Mouse (Mus musculus): ENCODE measurements around the gene Hoxc9.

The Hoxc9 gene

DNA sequence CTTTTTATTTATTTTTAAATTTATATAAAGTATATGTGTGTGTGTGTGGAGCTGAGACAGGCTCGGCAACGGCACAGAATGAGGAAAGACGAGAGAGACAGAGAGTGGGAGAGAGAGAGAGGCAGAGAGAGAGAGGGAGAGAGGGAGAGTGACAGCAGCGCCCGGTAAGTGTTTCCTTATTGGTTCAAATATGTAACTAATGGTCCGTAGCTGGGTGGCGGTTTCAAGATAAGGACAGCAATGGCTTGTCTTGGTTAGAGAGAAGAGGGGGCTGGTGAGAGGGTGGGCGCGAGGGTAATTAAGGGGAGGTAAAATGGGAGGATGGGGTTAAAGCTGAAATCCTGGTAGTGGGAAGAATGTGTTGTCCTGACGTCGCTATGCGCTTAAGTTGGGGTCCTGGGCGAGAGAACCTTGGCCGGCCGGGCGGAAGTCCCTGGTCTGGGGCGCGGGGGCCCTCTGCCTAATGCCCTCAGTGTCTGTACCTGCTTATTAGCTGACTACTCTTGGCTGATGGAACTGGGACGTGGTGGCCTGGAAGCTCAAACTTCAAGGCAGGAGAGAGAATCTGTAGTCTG lies 22.5 kb downstream of the Hoxc9 start:
- no peak for TF ChIP-seq GATA4 (IDR thresholded peaks at IDR 0.05; ENCODE audit: insufficient replicate concordance, low read length)

DNA sequence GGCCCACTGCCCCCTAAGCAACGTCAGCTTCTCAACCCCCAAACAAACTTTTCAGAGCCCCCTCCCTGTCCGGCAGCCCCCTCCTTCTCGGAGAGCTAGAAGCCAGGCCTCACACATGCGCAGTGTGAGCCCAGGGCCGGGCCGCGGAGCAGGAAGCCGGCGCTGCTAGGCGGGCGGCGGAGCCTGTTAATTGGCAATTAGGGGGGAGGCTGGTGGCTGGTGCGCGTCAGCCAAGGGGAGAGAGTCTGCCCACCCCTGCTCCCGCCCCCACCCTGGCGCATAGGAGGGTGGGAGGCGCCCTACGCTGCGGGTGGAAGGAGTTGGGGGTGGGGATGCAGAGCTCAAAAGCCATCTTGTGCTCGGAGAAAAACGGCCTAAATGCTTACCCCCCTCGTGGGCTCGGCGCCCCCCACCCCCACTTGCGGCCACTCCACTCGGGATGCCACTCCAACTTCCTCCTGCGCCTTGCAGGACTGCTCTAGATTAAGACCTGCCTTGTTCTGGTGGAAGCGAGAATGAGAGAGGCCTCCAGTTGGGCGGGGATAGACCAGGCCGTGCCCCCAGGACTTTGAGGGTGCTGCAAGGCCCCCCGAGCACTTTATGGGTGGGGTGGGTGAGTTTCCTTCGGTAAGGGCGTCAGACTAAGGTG lies 23.1 kb downstream of the Hoxc9 start:
- no peak for TF ChIP-seq GATA4 (IDR thresholded peaks at IDR 0.05; ENCODE audit: insufficient replicate concordance, low read length)

DNA sequence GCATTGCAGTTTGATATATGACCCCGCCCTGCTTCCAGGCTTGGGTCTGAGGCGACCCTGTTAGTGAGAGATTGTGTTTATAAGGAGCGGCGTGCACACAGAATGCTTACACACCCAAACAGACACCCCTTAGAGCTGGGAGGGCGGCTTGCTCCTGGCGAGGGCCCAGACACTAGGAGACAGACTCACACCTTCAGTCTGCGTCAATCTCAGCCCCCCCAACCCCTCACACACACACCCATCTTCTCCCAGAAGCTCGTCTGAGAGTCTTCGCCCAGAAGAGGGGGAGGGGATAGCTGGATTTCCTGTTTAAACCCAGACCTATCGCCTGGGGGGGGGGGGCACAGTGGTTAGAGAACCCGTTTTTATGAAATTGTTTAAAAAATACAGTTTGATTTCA lies 23.7 kb downstream of the Hoxc9 start:
- TF ChIP-seq GATA4 (IDR thresholded peaks at IDR 0.05; ENCODE audit: insufficient replicate concordance, low read length): no peak

DNA sequence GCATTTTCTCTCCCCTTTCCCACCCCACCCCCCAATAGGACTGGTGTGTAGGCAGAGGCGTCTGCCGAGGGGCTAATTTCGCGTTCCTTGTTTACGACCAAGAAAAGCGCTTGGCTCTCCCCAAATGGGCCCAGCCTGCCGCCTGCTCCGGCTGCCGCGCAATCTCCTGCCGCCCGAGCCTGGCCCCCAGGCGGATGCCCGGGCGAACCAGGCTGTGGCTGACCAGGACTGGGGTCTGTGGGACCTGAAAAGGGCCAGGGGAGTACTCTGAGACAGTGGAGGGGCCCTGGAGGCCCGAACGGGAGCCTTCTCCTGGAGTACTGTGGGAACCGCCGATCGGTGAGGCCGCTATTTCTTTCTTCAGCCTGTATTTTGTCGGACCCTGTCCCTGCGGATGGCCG lies 24.3 kb downstream of the Hoxc9 start:
- TF ChIP-seq GATA4 (IDR thresholded peaks at IDR 0.05; ENCODE audit: insufficient replicate concordance, low read length): no peak

DNA sequence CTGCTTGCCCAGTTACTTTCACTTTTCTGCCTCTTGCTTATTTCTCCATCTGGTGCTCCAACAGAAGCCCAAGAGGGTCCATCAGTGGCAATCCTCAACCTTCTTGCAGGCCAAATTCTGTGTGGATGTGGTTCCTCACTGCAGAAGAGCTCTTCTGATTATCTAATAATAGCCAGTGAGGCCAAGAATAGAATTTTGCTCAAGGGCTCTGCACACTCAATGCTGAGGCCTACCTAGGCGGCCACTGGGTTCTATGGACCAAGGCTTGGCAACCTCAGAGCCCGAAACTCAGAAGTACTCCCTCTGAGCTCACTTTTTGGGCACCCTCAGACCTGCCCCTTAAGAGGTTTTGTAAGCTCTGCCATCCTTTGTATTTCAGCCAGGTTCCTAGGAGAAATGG lies 25.1 kb downstream of the Hoxc9 start:
- TF ChIP-seq GATA4 (IDR thresholded peaks at IDR 0.05; ENCODE audit: insufficient replicate concordance, low read length): no peak

DNA sequence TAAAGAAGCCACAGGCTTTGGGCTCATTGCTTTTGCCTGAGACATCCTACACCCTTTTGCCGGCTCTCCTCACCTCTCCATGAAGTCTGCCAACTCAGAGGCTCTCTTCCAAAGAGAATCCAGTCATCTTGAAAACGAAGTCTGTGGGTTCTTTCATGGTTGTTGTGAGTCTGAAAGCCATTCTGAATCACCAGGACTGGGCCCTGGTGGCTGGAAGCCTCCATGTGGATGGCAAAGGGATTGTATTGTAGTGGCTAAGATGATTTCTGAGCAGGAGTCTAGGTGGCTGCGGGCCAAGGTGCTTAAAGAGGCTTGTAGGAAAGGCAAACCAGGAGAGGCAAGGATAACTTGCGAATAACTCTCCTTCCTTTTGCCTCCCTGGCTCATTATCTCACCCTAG lies 25.9 kb downstream of the Hoxc9 start:
- no peak for TF ChIP-seq GATA4 (IDR thresholded peaks at IDR 0.05; ENCODE audit: insufficient replicate concordance, low read length)

DNA sequence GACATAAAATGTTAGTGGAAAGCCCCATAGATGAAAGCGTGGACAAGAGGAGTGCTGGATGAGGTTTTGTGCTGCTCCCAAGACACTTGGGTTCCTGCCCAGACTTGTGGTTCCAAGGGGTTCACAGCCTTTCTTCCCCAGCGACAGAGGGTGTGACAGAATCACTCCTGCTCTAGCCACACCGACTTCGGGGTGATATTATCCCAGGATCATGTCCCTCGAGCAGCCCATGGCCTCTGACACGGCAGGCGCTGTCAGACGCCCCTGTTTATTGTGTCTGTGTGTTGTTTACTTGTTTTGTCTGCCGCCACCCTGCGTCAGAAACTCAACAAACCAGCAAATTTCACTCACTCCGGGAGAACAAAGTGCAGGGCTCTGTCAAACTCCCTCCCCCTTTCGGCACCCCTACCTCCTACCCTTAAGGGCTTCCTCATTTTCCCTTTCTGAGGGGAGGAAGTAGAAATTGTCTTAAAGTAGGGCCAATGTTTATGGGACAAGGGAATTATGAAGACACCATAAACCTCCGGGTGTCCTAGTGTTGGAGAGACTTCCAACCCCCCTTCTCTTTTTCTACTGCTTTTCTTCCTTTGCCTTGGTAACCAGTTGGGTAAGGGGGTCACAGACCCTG lies 26.7 kb downstream of the Hoxc9 start:
- no peak for TF ChIP-seq GATA4 (IDR thresholded peaks at IDR 0.05; ENCODE audit: insufficient replicate concordance, low read length)

DNA sequence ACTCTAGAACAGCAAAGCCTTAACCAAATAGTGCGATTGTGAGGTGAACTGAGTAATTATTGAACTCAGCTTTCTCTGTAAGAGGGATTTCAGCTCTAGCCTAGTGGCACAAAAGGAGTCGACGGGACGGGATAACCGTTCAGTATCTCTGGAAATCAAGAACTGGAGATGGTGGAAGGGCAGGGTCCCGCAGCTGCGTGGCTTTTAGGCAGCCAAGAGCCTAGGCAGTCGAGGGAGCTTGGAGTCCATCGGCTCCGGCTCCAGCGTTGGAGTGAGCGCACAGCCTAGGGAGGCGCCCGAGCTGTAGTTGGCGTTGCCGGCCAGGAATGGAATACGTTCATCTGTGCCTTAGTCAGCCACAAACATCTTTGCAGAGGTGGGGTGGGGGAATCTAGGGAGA lies 29.1 kb downstream of the Hoxc9 start:
- no peak for TF ChIP-seq GATA4 (IDR thresholded peaks at IDR 0.05; ENCODE audit: insufficient replicate concordance, low read length)

DNA sequence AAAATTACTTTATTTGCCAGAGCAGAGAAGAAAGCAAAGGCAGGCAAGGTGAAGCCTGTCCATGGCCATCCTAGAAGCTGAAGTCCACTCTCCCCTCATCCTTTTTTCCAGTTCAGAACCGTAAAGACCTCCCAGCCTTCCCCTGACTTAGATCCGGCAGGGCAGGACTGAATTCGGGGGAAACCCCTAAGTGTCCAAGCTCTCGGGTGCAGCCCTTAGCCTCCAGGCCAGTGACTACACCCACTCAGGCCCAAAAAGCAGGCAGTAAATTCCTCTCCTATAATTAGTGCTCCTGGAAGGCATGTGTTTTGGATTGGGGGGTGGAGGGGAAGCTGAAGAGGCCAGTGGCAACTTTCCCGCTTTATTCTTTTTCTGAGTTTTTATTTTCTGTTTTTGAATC lies 29.6 kb downstream of the Hoxc9 start:
- no peak for TF ChIP-seq GATA4 (IDR thresholded peaks at IDR 0.05; ENCODE audit: insufficient replicate concordance, low read length)

DNA sequence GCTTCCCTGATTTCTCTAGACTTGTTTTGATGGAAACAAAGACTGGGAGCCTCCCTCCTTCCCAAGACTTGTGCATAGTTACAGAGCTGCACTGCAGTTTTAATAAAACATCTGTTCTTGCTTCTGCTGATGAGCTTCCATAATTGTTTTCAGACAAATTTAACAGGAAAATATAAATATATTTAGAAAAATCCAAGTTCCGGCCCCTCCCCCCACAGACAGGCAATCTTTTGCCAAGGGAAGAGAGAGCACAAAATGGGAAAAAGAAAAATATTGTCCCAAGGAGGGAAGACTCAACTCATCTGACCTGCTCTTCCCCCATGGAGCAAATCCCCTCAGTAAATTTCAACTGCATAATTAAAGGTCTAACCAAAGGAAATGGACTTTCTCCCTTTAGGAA lies 30.1 kb downstream of the Hoxc9 start:
- no peak for TF ChIP-seq GATA4 (IDR thresholded peaks at IDR 0.05; ENCODE audit: insufficient replicate concordance, low read length)

DNA sequence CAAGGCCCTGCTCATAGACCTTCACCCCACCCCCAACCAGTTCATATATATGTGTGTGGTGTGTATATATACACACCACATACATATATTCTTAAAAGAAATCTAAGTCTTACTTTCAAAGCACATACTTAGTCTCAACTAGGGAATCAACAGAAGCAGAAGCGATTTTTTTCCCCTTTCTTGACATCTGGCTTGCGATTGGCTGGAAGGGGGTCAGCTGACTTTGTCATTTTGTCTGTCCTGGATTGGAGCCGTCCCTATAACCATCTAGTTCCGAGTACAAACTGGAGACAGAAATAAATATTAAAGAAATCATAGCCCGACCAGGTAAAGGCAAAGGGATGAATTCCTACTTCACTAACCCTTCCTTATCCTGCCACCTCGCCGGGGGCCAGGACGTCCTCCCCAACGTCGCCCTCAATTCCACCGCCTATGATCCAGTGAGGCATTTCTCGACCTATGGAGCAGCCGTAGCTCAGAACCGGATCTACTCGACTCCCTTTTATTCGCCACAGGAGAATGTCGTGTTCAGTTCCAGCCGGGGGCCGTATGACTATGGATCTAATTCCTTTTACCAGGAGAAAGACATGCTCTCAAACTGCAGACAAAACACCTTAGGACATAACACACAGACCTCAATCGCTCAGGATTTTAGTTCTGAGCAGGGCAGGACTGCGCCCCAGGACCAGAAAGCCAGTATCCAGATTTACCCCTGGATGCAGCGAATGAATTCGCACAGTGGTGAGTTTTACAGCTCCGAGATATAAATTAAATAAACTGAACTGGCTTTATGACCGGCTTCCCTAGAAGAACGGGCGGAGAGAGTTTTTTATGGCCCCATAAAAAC lies 33.2 kb downstream of the Hoxc9 start:
- TF ChIP-seq GATA4 (IDR thresholded peaks at IDR 0.05; ENCODE audit: insufficient replicate concordance, low read length): no peak

DNA sequence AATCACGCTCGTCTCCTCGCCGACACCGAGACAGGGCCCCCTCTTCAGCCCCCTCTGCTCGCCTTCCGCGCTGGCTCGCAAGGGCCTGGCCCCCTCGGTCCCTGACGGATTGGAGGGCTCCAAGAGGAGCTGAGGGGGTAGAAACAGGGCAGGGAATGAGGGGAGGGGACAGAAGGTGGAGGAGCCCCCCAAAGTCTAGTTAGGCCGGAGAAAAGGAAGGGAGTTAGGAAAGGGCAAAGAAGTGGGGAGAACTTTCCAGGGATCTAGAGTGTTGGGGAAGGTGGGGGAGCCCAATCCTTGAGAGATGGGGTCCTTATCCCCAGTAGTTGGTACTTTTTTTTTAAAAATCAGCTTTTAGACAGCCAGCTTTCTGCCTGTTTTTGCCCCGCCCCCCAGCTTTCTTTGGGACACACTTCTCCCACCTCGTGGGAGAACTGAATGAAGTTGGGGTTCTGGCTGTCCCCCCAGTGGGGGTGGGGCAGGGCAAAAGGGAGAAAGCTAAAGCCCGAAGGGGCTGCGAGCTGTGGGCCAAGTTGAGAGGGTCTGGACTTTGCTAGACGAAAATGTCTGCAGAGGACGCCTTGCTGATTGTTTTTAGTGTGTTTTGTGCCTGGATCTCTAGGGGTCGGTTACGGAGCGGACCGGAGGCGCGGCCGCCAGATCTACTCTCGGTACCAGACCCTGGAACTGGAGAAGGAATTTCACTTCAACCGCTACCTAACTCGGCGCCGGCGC lies 34.0 kb downstream of the Hoxc9 start:
- no peak for TF ChIP-seq GATA4 (IDR thresholded peaks at IDR 0.05; ENCODE audit: insufficient replicate concordance, low read length)

DNA sequence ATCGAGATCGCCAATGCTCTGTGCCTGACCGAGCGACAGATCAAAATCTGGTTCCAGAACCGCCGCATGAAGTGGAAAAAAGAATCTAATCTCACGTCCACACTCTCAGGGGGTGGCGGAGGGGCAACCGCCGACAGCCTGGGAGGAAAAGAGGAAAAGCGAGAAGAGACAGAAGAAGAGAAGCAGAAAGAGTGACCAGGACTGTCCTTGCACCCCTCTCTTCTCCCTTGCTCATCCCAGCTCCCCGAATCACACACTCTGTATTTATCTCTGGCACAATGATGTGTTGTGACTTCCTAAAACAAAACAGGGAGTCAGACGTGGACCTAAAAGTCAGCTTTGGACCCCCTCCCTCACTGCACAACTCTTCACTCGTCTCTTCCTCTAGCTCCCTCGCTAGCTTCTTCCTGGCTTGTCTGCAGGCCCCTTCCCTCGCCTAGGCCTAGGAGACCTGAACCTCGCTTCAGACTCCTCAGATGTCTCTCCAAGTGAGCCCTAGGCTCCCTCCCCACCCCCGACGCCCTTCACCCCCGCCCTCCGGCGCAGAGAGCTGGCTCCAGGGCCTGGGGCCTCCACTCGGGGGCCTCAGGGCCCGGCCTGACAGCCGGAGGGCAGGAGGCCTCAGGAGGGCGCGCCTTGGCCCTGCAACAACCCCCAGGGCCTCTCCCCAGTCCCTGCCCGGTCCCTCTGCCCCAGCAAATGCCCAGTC lies 34.8 kb downstream of the Hoxc9 start:
- TF ChIP-seq GATA4 (IDR thresholded peaks at IDR 0.05; ENCODE audit: insufficient replicate concordance, low read length): no peak

DNA sequence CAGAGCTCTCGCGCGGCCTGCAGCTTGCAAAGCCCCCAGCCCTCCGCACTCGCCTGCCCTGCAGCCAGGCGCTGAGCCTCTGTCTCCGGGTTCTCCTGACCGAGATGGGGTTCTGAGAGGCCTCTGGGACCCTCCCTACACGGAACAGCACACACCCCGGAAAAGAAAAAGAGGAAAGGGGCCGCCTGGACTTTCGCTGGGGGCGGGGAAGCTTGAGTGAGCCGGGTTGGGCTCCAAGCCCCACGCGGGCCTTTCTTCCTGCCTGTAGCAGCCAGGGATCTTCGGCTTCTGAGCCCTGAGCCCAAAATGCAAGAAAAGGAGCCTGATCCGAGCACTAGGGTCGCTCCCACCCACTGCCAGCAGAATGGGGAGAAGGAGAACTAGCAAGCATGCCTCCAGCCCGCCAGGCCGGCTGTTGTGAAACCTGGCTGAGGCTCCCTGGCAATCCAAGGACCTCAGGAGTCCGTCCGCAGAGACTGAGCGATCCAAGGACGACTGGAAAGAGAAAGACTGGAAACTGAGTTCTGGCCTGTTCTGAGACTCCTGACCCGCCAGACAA lies 35.8 kb downstream of the Hoxc9 start:
- no peak for TF ChIP-seq GATA4 (IDR thresholded peaks at IDR 0.05; ENCODE audit: insufficient replicate concordance, low read length)

Data from liver, adult (tissue).